Mouse (Mus musculus) heart, adult 18-20 months (tissue): ENCODE results near the gene Irf2bp2. TPM values are rescaled to one million over a fixed set of nuclear protein-coding genes. Genes with fewer than 3 reads are reported as not detected.

Experiments
- total RNA-seq, 2 experiments: library from RNA; stranded (reverse); gene quantifications; 2 replicates each; pipeline ENCODE4 v1.2.3; 2021

Irf2bp2 gene
- total RNA-seq, 2 experiments from 2014 or later = 101 to 128 TPM

Other genes starting within 250 kb of the Irf2bp2 start
- gene Coa6, start 171.5 kb downstream of the Irf2bp2 start, total RNA-seq = 10 to 100 TPM; 23.3 to 29.1 TPM
- gene Tarbp1, start 118.9 kb downstream of the Irf2bp2 start, total RNA-seq = 1 to 10 TPM; 4.2 to 4.6 TPM